Mouse (Mus musculus) heart, postnatal 0 days (tissue): Measurements from ENCODE around the gene Sh3rf1.

ENCODE experiments used
- CTCF ChIP-seq: IDR thresholded peaks from 2 replicates; pipeline ENCODE4 v1.5.1; 2016; ENCODE audit warnings: antibody characterized with exemption, control low read depth, low read depth
- EP300 ChIP-seq: IDR thresholded peaks from 2 replicates; pipeline ENCODE4 v1.6.1; 2016; ENCODE audit warnings: antibody characterized with exemption, low read depth

- TF ChIP-seq CTCF (no peak), EP300 (no peak)
These were observed 63.2 kb downstream of the Sh3rf1 start for GRCm38 (mm10) chr8:61286795-61287385.
